Mouse (Mus musculus): Measurements from ENCODE around the gene Glmn.

DNA sequence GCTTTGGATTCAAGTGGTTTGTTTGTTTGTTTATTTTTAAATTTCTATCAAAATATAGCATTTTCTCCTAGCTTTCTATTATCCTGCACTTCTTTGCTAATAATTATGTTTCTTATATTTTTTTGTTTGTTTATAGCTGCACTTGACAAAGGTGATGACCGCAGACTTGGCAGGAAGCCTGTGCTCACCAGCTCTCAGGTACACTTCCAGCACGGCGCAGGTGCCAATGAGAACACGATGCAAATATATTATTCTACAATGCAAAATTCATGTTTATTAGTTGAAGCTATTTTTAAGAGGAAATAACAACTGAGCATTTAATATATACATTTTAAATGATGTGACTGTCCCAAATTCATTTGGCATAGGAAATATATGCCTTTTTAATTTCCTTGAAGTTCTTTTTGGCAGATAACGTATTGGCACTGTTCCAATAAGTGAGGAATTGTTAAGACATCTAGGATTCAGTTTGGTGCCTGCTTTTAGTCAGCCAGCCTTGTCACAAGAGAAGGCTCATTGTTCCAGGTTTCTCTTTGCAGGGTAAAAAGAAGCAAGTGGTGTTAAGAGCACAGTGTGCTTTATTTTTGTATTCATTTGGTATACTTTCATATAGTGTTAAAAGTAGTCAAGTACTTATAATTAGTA lies 97.7 kb downstream of the Glmn start:
- TF ChIP-seq CTCF (IDR thresholded peaks at IDR 0.05; ENCODE audit: control insufficient read depth, insufficient read depth, insufficient replicate concordance, low read depth, low read length): no peak
- no peak for TF ChIP-seq POLR2A (IDR thresholded peaks at IDR 0.05; ENCODE audit: control insufficient read depth, low read depth, low read length)

Data from testis, adult 2 months (tissue).